Mouse (Mus musculus) CD8-positive naive resting alpha-beta T cell, adult 2 months (primary cell): ENCODE measurements at regions not wholly inside any gene's neighbourhood (a gene's known extent, or its start where the extent isn't known, plus 50 kb on each side); places are given as distances from the start of the nearest gene placed in this dataset.

ENCODE experiments used
- DNase-seq, 2 experiments: peaks; one replicate each; pipeline ENCODE4 v3.0.0; 2022; ENCODE audit warnings: low read depth in 2 of 2, low spot score in 2 of 2

DNA sequence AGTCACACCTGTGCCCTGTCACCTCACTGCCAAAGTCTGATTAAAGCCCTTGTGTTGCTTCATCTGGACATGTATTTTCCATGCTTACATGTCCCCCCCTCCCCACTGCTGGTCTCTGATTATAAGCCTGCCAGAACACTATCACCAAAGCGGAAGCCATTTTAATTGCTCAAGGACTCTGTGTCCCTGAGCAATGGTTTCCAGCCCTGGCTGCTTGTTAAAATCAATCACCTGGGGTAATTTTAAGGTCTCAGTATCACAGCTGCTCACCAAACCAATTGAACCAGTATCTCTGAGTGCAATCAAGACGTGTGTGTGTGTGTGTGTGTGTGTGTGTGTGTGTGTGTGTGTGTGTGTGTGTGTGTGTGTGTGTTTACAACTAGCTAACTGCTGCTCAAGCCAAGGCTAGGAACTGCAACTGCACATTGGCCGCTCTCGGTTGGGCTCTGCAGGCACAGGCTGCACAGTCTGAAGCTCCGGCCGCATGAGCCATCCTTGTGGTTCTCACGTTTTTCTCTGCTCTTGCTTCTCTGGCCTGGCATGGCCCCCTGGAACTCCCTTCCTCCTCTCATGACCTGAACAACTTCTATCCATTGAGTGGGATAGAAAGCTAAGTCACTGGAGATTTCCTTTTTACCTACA, 96.3 kb upstream of the Arntl start:
- no peak for DNase-seq

DNA sequence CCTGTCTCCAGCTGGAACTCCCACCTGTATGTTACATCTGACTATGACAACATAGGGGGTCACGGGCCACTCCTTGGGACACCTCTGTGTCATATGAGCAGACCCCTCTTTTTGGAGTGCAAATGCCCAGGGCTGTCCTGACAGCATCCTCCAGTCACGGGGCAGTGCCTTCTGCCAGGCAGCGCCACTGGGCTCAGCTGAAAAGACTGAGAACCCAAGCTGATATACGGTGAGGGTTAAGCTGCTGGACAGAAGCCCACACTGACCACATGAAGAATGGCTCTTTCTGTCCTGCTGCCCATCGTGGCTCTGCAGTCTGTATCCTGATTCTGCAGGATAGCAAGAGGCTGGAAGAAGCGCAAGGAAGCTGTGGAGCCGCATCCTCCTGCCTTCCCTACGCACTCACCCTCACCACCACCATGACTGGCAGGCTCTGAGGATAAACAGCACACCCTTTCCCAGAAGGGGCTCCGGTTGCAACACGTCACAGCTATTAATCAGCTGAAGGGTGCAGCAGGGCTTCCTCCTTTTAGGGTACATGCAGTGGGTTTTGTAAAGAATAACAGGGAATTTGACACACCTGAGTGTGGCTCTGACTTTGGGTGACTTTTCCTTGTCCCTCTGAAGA, 93.9 kb upstream of the Arntl start:
- no peak for DNase-seq

DNA sequence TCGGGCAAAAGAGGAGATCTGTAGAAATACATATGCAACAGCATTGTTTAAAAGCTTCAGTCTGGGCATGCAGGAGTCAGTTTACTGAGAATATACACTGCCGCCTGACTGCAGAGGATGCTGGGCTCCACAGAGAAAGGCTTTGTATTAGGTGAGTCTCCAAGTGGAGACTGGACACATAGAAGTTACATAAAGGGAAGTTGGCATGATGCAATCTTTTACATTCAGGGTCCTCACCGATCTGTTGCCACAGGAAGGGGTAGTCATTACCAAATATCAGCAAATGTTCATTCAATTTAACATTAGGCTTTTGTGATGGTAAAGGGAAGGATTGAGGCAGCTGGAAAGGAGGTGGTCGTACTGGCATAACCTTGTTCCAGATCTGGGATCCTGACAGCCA, 89.7 kb upstream of the Arntl start:
- no peak for DNase-seq

DNA sequence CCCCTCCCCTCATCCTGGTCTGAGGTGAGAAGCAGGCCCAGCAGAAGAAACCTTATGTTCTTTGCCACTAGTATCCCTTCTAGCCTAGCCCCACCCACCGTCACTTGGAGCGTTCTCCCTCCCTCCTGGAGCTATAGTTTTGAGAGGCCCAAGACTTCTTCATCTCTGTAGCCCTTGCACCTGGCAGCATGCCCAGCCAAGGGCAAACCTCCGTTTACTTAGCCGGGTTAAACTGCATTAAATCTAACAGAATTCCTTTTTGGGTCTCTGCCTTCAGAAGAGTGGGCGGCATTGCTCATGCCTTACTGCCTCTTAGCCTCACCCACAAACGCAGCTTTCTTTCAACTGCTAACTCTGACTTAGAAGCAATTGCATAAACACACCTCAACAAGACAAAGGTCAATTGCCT, 85.3 kb upstream of the Arntl start:
- DNase-seq, result no peak

DNA sequence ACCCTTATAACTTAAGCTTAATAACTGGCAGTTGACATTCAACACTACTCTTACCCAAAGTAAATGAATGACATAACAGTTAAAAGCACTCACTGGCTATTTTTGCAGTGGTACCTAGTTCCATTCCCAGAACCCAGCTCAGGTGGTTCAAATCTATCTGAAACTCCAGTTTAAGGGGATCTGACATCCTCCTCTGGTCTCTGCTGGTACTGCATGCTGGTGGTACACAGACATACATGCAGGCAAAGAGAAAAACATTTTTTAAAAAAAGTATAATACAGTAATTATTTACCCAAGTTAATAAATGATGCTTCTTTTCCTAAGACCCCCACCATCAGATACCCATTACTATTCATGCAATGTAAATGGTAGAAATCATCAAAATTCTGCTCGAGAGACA, 81.3 kb upstream of the Arntl start:
- no peak for DNase-seq

DNA sequence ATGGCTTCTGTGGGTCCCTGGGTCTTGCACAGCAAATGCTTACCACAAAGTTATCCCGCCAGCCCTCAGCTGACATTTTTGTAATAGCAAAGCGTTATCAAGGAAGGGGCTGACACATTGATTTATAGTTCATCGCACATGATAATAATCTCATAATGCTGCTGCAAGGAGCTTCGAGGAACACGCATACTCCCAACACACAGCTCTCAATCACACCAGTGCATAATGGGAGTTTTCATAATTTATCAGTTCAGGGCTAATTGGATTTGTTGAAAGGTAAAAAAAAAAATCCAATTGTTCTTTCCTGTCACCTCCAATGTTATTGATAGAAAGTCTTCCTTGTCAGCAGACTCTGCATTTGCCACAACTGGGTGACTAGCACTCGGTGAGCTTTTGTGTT, 76.7 kb upstream of the Arntl start:
- DNase-seq, result no peak

DNA sequence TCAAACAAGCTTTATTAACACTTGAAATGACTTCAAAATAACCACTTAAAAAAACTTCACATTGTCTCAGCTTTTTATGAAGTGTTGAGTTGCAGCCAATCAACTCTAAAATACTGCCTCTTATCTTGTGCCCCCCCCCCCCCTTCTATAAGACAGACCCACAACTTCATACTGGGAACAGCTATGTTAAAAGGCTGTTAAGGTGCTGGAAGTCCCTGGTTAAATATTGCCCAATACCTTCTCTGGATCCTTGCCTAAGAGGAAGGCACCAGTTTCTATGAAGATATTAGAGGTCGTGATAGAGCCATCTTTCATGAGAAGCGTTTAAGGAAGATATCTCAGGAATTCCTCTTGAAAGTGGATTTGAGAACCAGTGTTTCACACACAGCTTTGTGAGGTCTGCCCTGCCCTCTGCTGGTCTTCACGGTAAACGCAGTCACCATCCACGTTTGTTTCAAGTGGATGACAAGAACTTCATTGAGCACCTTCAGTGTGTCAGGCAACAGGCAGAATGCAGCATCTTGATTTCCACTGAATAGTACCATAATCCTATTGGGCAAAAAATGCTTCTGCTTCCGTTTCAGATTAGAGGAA, 75.2 kb upstream of the Arntl start:
- DNase-seq, result no peak

DNA sequence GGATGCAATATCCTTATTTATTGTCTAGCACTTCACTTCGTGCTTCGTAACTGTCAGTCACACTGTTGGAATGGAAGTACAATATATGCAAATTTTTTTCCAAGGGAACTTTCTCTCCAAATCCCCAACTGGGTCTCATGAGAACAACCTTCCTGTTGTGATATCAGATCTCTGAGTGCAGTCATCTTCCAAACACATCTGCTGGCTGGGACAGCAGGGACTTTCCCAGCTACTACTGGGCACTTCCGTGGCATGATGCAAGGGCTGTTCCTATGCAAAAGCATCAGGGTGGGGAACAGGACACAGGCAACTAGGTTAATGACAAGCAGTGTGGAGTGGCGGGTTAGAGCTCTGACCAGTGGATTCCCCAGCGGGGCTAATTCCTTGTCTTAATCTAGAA, 73.4 kb upstream of the Arntl start:
- DNase-seq, result no peak

DNA sequence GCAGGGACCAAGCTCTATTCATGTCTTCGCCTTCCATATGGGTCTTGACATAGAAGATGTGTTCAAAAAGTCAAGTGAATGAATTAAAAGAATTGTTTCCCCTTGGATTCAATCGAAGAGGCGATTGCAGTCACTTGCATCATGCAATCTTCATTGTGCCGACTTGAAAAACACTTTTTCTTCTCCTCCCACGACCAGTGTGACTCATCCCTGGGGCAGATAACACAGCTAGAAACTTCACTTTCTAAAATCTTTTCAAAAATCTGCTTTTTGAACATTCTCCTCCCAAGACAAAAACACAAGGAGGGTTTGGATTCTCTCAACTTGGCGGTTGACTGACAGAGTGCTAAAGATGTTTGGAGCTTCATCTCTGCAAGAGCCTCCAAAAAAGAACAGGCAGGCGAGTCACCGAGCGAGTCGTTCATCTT, 67.2 kb upstream of the Arntl start:
- no peak for DNase-seq

DNA sequence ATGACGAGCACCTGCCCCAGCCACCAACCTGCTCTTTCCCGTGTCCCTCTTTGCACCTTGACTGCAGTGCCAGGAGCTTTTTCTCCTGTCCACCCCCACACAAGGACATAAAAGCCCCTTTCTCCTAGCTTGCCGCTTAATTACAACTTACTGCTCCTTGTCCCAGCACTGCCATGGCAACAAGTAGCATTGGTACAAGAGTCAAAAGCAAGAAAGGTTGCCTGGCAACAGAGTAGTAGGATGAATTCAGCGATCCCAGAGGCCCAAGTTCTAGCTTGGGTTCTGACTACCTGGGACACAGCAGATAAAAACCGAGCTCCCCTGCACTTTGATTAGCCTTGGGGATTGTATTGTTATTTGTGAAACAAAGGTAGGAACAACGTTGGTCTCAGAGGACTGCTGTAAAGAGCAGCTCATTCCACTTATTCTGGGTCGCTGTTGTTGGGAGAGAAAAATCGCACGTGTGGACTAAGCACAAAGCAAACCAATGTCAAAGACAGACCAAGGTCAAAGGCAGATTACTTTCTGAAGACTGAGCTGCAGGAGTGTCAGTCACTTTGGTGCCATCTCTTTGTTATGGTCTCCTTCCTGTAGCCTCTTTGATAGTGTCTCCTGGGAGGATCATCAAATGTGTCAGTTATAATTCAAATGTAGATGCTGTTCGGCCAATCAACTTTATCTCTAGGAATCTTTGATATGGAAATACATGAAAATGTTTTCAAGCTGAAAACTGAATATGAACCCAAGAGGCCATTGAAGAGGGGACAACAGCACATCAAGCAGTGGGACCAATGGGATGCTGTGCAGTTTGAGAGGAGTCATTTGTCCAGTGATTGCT, 65.2 kb upstream of the Arntl start:
- no peak for DNase-seq

DNA sequence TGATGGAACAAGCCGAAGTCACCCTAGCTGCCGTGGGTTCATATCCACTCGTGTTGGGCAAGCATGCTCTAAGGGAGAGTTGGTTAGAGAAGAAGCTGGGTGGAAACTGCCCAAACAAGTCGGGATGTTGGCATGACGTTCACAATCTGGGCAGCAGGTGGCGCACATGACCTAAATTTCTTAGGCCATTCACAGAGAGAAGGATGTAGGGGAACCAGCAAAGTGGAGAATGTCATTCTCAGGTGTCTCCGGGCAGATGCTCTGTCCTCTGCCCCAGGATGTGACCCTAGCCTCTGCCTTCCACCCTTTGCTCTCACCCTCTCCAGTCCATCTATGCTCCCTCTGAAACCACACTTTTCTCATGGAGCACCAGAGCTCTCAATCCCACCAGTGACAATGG, 63.7 kb upstream of the Arntl start:
- peak; percentile 61 to 73 for DNase-seq

DNA sequence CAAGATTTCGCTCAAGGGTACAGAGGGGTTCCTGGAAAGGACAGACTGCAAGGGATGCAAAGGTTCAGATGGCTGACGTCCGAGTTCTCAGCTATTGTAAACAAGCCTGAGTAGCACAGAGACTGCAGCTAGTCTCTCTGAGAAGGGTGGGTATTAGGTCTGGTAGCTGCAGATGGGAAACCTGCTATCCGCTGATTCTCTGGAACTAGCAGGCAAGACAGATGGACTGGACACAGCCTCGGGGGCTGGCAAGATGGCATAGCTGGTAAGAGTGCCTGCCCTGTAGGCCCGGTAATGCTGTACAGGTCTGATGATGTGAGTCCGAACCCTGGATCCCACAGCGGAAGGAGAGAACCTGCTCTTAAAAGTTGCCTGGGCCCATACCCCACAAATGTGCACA, 62.2 kb upstream of the Arntl start:
- DNase-seq, result no peak

DNA sequence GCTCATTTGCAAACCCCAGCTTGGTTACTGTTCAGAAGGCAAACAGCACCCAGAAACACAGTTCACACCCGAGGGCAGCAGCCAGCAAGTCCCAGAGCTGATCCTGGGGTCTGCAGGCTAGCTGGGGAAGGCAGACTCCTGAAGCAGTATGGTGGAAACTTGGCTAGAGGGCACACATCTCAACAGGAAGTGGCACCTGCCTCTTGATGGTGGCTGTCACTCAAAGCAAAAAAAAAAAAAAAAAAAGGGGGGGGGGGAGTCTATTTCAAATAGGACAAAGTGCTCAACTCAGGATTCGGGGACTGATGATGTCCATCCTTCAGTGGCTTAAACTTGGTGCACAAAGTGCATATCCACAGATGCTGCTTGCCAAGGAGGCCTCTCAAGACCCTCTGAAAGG, 61.2 kb upstream of the Arntl start:
- DNase-seq, result no peak

DNA sequence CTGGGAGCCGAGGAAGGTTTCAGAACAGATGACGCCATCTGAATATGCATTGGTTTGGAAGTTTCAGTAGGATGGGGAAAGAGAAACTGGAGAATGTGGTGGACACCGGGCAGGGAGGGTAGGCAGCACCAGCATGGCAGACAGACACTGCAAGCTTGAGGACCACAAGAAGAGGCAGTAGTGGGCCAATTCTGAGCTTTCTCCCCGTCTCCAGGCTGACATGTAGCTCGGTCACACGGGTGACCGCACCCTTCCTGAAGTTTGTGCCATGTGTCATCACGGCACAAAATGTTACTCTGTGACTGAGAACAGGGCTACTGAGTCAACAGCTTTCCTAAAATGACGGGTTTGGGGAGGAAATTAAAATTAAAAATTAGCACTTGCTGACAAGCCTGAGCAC, 60.7 kb upstream of the Arntl start:
- DNase-seq, result no peak

DNA sequence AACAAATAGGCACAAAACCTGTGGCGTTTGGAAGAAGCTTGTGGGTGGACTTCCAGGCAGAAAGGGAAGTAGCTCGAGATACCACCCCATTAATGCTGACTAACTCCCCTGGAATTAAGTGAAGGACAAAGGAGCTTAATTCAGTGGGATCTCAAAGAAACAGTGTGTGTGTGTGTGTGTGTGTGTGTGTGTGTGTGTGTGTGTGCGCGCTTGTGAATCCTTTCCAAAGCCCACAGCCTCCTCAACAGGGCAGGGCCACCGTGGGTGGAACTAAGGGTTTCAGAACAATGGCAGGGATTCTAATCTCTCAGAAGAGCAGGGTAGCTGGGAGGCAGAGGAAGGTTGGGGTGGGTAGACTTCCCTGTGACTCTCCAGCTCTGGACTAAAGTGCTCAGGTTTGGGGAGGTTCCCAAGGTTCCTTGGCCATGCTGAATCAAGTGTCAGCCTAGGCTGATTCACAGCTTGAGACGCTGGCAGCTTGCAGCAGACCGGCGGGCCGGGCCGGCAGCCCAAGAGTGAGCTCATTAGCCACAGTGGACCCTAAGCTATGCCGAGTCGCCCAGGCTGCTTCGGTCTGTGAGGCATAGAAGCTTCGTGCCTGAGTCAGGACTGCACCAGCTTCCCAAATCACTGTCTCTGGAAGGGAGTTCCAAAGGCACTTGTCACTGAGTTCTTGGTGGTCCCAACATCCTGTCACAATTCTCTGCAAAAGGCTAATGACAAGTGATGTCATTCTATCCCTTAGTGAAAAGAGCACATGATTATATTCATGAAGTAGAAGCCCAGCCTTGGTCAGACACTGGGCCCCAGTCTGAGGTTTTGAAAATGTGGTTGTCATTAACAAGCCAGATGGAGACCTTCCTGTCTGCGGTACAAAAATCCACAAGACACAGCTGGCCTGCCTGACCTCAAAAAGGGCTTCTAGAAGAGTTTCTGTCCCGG, 59.6 kb upstream of the Arntl start:
- DNase-seq, result no peak

DNA sequence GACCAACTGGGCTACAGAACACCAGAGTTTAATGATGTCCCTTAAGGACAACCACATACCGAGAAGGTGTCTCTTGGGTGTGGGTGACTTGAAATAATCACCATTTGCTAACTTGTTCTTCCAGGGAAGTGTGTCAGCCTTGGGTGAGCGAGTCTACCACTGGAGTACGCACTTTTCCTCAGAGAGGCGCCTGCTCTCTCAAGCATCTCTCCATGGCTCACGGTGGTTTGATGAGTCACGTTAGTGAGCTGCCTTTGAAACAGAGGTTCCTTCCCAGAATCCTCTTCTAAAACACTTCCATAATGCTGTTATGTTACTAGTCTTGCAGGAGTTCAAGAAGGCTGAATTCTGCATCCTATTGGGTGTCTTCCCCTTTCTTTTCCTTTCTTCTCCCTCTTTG, 58.6 kb upstream of the Arntl start:
- DNase-seq, result no peak

DNA sequence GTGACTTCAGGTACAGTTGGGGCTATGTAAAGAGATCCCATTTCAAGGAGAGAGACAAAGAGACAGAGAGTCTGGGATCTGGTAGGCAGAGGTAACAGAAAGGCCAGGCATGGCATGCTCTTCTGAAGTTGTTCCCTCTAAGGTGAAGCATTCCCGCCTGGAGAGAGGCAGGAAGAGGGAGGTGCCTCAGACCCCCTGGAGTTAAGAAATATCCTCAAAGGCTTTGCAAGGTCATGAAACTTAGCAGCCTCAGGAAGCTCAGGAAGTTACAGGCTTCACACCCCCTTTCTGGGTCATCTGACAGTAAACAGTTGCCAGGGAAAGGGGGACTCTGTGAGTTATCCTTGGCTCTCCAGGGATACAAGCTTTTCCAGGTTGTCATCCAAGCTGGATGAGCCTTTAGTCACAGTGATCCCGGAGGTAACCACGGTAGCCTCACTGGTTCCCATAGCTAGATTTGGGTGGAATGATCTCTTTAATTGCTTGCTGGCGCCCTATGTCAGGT, 57.2 kb upstream of the Arntl start:
- DNase-seq, result no peak

DNA sequence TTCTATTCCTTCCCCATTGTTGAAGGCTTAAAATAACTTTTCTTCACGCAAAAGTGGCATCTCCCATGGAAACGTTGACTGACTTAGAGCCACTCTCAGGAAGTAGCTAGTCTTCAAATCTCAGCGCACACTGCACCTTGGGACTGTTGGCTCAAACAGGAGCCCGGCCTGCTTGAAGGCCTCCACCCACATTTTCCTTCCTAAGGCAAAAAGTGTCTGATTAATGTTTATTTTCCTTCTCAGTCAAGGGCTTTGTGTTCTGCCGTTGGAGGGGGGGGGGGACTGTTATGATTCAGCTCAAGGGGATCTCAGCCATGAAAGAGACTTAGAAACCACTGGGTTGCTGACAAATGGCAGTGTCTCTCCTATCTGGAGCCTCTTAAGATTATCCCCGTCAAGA, 56.5 kb upstream of the Arntl start:
- DNase-seq, result no peak

DNA sequence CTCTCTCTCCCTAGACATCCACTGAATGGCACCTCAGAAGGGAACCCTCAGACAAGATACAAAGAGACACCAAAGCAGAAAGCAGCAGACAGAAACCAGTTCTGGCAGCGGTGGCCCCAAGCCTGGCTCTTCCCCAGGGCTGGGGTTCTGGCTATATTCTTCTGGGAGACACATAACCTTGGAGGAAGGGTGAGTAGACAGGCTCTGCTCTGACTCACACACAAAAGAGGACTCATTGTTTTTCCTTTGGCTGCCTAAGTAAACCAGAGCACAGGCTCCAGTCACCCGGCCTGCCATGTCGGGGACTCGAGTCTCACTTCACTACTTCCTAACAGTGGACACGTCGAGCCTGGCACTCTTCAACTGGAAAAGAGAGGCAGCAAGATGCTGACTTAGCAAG, 55.8 kb upstream of the Arntl start:
- no peak for DNase-seq

DNA sequence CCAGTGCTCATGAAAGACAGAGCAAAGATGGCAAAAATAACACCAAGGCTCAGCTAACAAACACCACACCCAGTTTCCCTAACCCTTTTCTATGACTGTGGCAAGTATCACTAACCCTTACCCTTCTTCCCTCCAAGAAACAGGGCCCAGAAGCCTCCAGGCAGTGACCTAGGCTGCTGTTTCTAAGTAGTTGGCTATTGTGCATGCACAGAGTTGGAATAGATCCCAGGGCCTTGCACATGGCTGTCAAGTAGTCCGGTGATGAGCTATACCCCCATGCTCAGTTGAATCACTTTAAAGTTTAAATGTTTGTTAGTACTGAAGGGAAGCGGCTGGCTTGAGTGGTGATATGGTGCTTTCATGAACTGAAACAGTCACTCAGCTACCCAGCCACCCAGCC, 53.9 kb upstream of the Arntl start:
- DNase-seq, result no peak

DNA sequence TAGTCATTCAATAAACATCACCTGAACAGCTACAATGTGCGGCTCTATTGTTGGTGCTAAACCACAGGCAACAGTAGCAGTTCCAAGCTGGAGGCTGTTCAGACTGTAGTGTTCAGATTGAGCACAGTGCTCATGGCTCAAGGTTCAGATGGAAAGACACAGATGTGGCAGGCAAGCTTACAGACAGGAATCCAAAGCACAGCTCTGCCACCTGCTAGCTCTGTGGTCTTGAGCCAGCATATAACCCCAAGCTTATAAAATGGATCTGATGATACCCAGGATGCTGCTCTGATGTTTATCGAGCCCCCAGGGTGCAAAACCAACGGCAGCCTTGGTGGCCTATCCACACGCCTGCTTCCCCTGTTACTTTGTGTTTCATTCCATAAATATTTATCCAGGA, 53.2 kb upstream of the Arntl start:
- no peak for DNase-seq
